Mouse (Mus musculus): Measurements from ENCODE around the gene Rad50. TPM values are rescaled to one million over a fixed set of nuclear protein-coding genes. Genes with fewer than 3 reads are reported as not detected.

Gene Rad50
- total RNA-seq, 2 experiments from 2014 or later, result 5.2 to 6.7 TPM

DNA sequence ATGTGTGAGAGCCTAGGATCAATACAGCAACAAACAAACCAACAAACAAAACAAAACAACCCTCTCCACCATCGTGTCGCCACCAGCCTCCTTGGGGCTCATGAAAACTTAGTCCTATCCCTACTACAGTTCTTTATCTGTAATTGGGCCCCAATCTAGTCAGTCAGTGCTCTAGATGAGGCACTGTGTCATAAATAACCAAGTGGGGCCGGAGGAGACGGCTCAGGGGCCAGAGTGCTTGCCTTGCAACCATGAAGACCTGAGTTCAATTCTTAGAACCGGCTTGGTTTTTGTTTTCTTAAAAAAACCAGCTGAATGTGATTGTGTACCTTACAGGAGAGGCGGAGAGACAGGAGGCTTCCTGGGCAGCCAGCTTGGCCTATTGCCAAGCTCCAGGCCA lies 91.9 kb downstream of the Rad50 start:
- intact Hi-C loops (cut with DNase I; ENCODE audit: low total_unique reads), result no loop called here
- DNase-seq, result no peak

DNA sequence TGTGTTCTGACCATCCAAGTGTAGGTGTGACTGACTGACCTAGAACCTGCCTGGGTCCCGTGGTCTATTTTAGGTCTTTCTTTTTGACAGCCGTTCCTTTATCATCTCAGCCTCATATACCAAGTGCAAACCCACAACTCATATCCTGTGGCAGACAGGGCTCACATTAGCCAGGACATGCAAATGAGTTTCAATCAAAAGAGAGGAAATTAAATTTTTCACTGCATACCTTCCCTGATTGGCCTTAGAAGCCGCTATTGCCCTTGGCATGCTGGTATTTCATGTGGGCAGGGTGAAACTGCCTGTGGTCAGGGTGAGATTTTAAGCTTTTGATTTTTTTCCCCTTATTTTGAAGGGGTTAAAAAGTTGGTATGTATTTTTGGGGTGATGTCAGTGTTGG lies 97.4 kb downstream of the Rad50 start:
- DNase-seq, result no peak
- intact Hi-C loops (cut with DNase I; ENCODE audit: low total_unique reads), result no loop called here

DNA sequence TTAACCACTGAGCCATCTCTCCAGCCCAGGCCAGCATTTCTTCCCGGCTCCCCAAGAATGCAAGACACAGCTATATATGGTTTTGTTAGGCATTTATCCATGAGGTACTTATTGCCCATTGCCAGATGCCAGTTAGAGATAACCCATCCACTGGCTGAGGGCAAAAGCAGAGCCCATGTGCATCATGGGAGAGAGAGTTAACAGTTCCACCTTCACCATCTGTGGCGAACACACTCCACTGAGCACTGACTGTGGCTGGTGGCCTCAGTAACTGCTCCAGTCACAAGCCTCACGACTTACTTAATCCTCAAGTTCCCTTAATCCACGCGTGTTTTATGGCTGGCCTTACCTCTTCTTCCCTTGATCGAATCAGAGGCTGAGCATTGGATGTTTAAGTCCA lies 97.9 kb downstream of the Rad50 start:
- DNase-seq, result no peak
- intact Hi-C loops (cut with DNase I; ENCODE audit: low total_unique reads), result no loop called here

DNA sequence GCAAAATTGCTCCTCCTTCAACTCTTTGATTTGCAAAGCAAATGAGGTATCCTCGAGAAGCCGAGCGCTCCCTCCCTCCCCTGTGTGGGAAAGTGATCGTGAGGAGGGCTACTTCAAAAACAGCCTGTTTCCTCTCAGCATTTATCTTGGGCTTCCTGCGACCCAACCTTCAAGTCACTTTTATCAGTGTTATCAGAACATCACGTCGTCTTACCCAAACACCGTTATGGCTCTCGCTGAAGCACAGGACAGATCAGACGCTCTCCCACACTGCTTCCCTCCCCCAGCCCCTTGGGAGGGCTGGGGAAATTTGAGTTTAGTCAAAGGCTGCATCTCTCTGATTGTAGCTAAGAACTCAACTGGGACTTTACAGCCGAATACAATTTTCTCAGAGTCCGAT lies 101.5 kb downstream of the Rad50 start:
- intact Hi-C loops (cut with DNase I; ENCODE audit: low total_unique reads), result no loop called here
- DNase-seq, result no peak

DNA sequence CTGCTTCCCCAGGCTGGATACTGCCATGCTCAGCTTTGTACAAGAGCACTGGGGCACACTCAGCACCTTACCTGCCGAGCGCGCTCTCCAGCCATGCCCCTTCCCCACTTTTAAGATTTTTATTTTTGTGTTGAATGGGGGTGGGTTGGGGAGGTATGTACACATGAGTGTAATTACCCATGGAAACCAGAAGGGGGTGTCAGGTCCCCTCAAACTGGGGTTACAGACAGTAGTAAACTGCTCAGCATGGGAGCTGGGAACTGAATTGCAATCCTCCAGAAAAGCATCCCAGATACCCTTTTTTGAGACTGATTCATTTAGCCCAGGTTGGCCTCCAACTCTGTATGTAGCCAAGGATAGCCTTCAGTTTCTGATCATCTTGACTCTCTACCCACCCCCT lies 102.1 kb downstream of the Rad50 start:
- intact Hi-C loops (cut with DNase I; ENCODE audit: low total_unique reads), result no loop called here
- DNase-seq, result no peak

Other genes with a start within 250 kb of the Rad50 start
- not detected for gene Gm9837, start 236.8 kb downstream of the Rad50 start, total RNA-seq (2021)
- gene Gm9945, start 227.2 kb downstream of the Rad50 start, total RNA-seq (2021), result not detected
- gene Sowaha, start 227.0 kb downstream of the Rad50 start, total RNA-seq (2021), result under 1 TPM; 0.11 to 0.12 TPM
- gene Sept8, start 188.1 kb downstream of the Rad50 start, total RNA-seq (2021), result 10 to 100 TPM; 25.6 to 31.3 TPM
- 1 to 10 TPM; 6.8 to 7.4 TPM for gene Kif3a, start 139.9 kb downstream of the Rad50 start, total RNA-seq (2021)
- gene Il4, start 88.7 kb downstream of the Rad50 start, total RNA-seq (2021), result not detected
- gene Il13, start 72.6 kb downstream of the Rad50 start, total RNA-seq (2021), result not detected
- not detected for gene Il5, start 13.5 kb upstream of the Rad50 start, total RNA-seq (2021)
- 1 to 10 TPM; 8.7 to 9.1 TPM for gene Irf1, start 62.7 kb upstream of the Rad50 start, total RNA-seq (2021)
- gene Gm17334, start 65.9 kb upstream of the Rad50 start, total RNA-seq (2021), result under 1 TPM; 0.23 to 0.33 TPM
- 1 to 10 TPM; 2.1 to 3.7 TPM for gene Gm12216, start 151.9 kb upstream of the Rad50 start, total RNA-seq (2021)
- gene Slc22a5, start 184.3 kb upstream of the Rad50 start, total RNA-seq (2021), result 10 to 100 TPM; 11.1 to 11.2 TPM

Data from gastrocnemius, postnatal 14 days (tissue).